Mouse (Mus musculus) Muller cell, postnatal 12 days (primary cell): ENCODE measurements at regions not wholly inside any gene's neighbourhood (a gene's known extent, or its start where the extent isn't known, plus 50 kb on each side); places are given as distances from the start of the nearest gene placed in this dataset.

Source experiments
- DNase-seq: peaks from one replicate; pipeline ENCODE4 v3.0.0-alpha.2; 2015; ENCODE audit errors: inconsistent ontology term

GRCm38 (mm10) chr19:27134360-27134759 is 81.9 kb upstream of the Vldlr start:
- DNase-seq = peak; percentile 22

DNA sequence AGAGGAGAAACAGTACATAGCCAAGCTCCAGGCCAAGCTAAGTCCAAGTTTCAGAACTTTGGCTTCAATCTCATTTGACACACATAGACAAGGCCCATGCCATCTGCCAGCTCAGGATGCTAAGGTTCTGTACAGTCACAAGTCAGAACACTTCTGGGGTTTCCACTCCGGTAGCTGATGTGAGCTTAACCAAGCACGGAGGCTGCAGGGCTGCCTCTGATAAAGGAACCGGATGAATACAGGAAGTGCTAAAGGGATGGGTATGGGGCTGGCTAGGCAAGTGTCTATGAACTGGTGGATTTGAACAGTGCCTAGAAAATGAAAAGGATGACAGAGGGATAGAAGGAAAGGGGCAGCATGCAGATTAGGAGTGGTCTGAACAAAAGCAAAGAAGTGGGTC is 75.4 kb upstream of the Vldlr start:
- no peak for DNase-seq

- no peak for DNase-seq
These were observed 74.1 kb upstream of the Vldlr start for GRCm38 (mm10) chr19:27142181-27142580.

GRCm38 (mm10) chr19:27147404-27147803 is 68.9 kb upstream of the Vldlr start:
- no peak for DNase-seq

DNA sequence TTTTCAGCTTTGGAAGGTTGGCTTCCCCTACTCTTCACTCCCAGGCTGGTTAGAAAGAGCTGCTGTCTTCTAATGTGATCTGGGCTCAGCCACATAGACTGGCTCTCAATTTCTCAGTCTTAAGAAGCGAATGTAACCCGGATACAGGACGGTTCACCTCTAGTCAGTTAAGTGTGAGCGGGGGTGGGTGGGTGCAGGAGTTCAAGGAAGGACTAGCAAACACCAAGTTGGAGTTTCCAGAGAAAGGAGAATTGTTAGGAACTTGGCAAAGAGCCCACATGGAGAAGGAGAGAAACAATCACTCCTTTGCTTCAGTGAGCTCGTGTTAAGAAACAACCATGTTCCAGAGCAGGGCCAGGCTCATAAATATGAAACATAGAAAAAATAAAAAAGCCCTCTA is 68.0 kb upstream of the Vldlr start:
- DNase-seq = no peak

- no peak for DNase-seq
These were observed 66.7 kb upstream of the Vldlr start for GRCm38 (mm10) chr19:27149567-27149966.

GRCm38 (mm10) chr19:27161933-27162332 is 54.4 kb upstream of the Vldlr start:
- no peak for DNase-seq
